Mouse (Mus musculus) midbrain, embryonic 12.5 days (tissue): ENCODE measurements around the gene Wapl. TPM values are rescaled to one million over a fixed set of nuclear protein-coding genes. Genes with fewer than 3 reads are reported as not detected.

ENCODE experiments used
- ATAC-seq: fragments of 200-750 bp; cut with Nextera tagmentation; 2 replicates; pipeline ENCODE4 v1.8.0; 2017; ENCODE audit warnings: low read depth, moderate TSS enrichment, moderate library complexity; ENCODE audit not compliant: low FRiP score
- H3K27ac ChIP-seq: fragments of 300-500 bp; sonication (generic); replicated peaks from 2 replicates; pipeline ENCODE4 v1.5.1; 2016; ENCODE audit warnings: mild to moderate bottlenecking
- H3K27me3 ChIP-seq: fragments of 300-500 bp; sonication (generic); 2 replicates; pipeline ENCODE4 v1.6.1; 2016; ENCODE audit warnings: mild to moderate bottlenecking
- H3K36me3 ChIP-seq: fragments of 300-500 bp; sonication (generic); 2 replicates; pipeline ENCODE4 v1.6.1; 2016
- H3K4me1 ChIP-seq: fragments of 300-500 bp; sonication (generic); 2 replicates; pipeline ENCODE4 v1.6.1; 2016
- H3K4me2 ChIP-seq: fragments of 300-500 bp; sonication (generic); replicated peaks from 2 replicates; pipeline ENCODE4 v1.6.1; 2016; ENCODE audit warnings: mild to moderate bottlenecking, moderate library complexity
- H3K4me3 ChIP-seq: fragments of 300-500 bp; sonication (generic); 2 replicates; pipeline ENCODE4 v1.5.1; 2016; ENCODE audit warnings: mild to moderate bottlenecking
- H3K9ac ChIP-seq: fragments of 300-500 bp; sonication (generic); replicated peaks from 2 replicates; pipeline ENCODE4 v1.6.1; 2016; ENCODE audit warnings: mild to moderate bottlenecking, moderate library complexity
- H3K9me3 ChIP-seq: fragments of 300-500 bp; sonication (generic); 2 replicates; pipeline ENCODE4 v1.6.1; 2016; ENCODE audit warnings: mild to moderate bottlenecking
- WGBS: fragments of 180-500 bp; shearing (Covaris S2); methylation state at CpG from one replicate; pipeline ENCODE4 v1.1.7; 2016; 5-methylcytosine and 5-hydroxymethylcytosine counted together
- polyA plus RNA-seq: library from polyadenylated mRNA; unstranded; fragments of >200 nt; fragmentation: Nextera tagmentation; extraction: Ambion mirVana; gene quantifications from 2 replicates; pipeline ENCODE4 v1.2.1, GENCODE M21; 2016

Gene Wapl
- polyA plus RNA-seq, 1 experiment from 2014 or later = 34.4 TPM

- peaks cover 62% of the 10 kb centered on the region for H3K27me3 ChIP-seq
- H3K4me1 ChIP-seq = peaks cover 15% of the 10 kb centered on the region
- WGBS = under 1% methylated on average over 39 of the region's 39 CpGs
- no peak overlapping the region for H3K27ac ChIP-seq
- H3K9me3 ChIP-seq = no peaks in the 10 kb centered on the region
- H3K4me3 ChIP-seq = peak overlapping the region; percentile 49
- H3K9ac ChIP-seq = peak overlapping the region; percentile 52
- ATAC-seq = peak; percentile 36
- H3K4me2 ChIP-seq = peak overlapping the region; percentile 88
- H3K36me3 ChIP-seq = no peaks in the 10 kb centered on the region
Measured at GRCm38 (mm10) chr14:34661621-34662477, 11.9 kb upstream of the Wapl start.

GRCm38 (mm10) chr14:34662478-34662826, 11.3 kb upstream of the Wapl start:
- Histone ChIP-seq H3K27me3 (peaks cover 62% of the 10 kb centered on the region), H3K27ac (no peak overlapping the region), H3K36me3 (no peaks in the 10 kb centered on the region), H3K4me3 (peak overlapping the region; percentile 49), H3K4me1 (peaks cover 15% of the 10 kb centered on the region), H3K4me2 (peak overlapping the region; percentile 88), H3K9ac (peak overlapping the region; percentile 52; the same call in 1 of the 2 replicates), H3K9me3 (no peaks in the 10 kb centered on the region)
- 4% methylated on average over 4 of the region's 4 CpGs for WGBS
- ATAC-seq = no peak

- Histone ChIP-seq H3K27ac (no peak overlapping the region), H3K4me2 (no peak overlapping the region), H3K9me3 (no peaks in the 10 kb centered on the region), H3K27me3 (peaks cover 62% of the 10 kb centered on the region), H3K4me1 (peaks cover 15% of the 10 kb centered on the region), H3K9ac (no peak overlapping the region), H3K4me3 (no peak overlapping the region), H3K36me3 (no peaks in the 10 kb centered on the region)
- no peak for ATAC-seq
- 77% methylated on average over 1 of the region's 1 CpGs for WGBS
Measured at GRCm38 (mm10) chr14:34663381-34663780, 10.3 kb upstream of the Wapl start.

- 61% methylated on average over 3 of the region's 3 CpGs for WGBS
- Histone ChIP-seq H3K27me3 (peaks cover 7% of the 10 kb centered on the region), H3K9me3 (no peaks in the 10 kb centered on the region), H3K36me3 (no peaks in the 10 kb centered on the region), H3K4me1 (no peaks in the 10 kb centered on the region), H3K4me2 (no peak overlapping the region), H3K27ac (no peak overlapping the region), H3K9ac (no peak overlapping the region), H3K4me3 (no peak overlapping the region)
- no peak for ATAC-seq
Measured at GRCm38 (mm10) chr14:34669082-34669481, 4.6 kb upstream of the Wapl start.

GRCm38 (mm10) chr14:34670256-34670655, 3.5 kb upstream of the Wapl start:
- Histone ChIP-seq H3K4me1 (peaks cover 6% of the 10 kb centered on the region), H3K36me3 (no peaks in the 10 kb centered on the region), H3K4me2 (no peak overlapping the region), H3K9ac (no peak overlapping the region), H3K27me3 (peaks cover 2% of the 10 kb centered on the region; the same call in 1 of the 2 replicates), H3K4me3 (no peak overlapping the region), H3K27ac (no peak overlapping the region), H3K9me3 (no peaks in the 10 kb centered on the region)
- no peak for ATAC-seq
- WGBS = 63% methylated on average over 2 of the region's 2 CpGs

- peak overlapping the region; percentile 97 for H3K9ac ChIP-seq
- H3K4me3 ChIP-seq = peak overlapping the region; percentile 98
- no peaks in the 10 kb centered on the region for H3K9me3 ChIP-seq
- WGBS = under 1% methylated on average over 49 of the region's 52 CpGs
- H3K4me2 ChIP-seq = peak overlapping the region; percentile 75
- peaks cover 9% of the 10 kb centered on the region for H3K4me1 ChIP-seq
- no peak for ATAC-seq
- H3K36me3 ChIP-seq = 0 out of 2 replicates have a peak, but pooled peaks cover 6% of the 10 kb centered on the region
- H3K27ac ChIP-seq = peak overlapping the region; percentile 95
- no peaks in the 10 kb centered on the region for H3K27me3 ChIP-seq
Measured at GRCm38 (mm10) chr14:34674229-34674791, 582 bp downstream of the Wapl start.

- Histone ChIP-seq H3K36me3 (0 out of 2 replicates have a peak, but pooled peaks cover 6% of the 10 kb centered on the region), H3K27ac (peak overlapping the region; percentile 95), H3K9me3 (no peaks in the 10 kb centered on the region), H3K4me2 (peak overlapping the region; percentile 75), H3K4me1 (peaks cover 9% of the 10 kb centered on the region), H3K4me3 (peak overlapping the region; percentile 98), H3K9ac (peak overlapping the region; percentile 97), H3K27me3 (no peaks in the 10 kb centered on the region)
- ATAC-seq = no peak
- 35% methylated on average over 9 of the region's 9 CpGs for WGBS
Measured at GRCm38 (mm10) chr14:34674932-34675331, 1.2 kb downstream of the Wapl start.

- H3K4me3 ChIP-seq = no peak overlapping the region
- peaks cover 9% of the 10 kb centered on the region for H3K4me1 ChIP-seq
- H3K9me3 ChIP-seq = no peaks in the 10 kb centered on the region
- no peak for ATAC-seq
- H3K27ac ChIP-seq = no peak overlapping the region
- WGBS = 81% methylated on average over 5 of the region's 5 CpGs
- no peak overlapping the region for H3K9ac ChIP-seq
- no peaks in the 10 kb centered on the region for H3K27me3 ChIP-seq
- 0 out of 2 replicates have a peak, but pooled peaks cover 6% of the 10 kb centered on the region for H3K36me3 ChIP-seq
- peak overlapping the region; percentile 33 for H3K4me2 ChIP-seq
Measured at GRCm38 (mm10) chr14:34675347-34675865, 1.7 kb downstream of the Wapl start.

- Histone ChIP-seq H3K36me3 (peaks cover 20% of the 10 kb centered on the region; the same call in 1 of the 2 replicates), H3K4me2 (no peak overlapping the region), H3K27ac (no peak overlapping the region), H3K27me3 (no peaks in the 10 kb centered on the region), H3K4me3 (no peak overlapping the region), H3K4me1 (no peaks in the 10 kb centered on the region), H3K9ac (no peak overlapping the region), H3K9me3 (no peaks in the 10 kb centered on the region)
- no peak for ATAC-seq
- 85% methylated on average over 2 of the region's 2 CpGs for WGBS
Measured at GRCm38 (mm10) chr14:34680815-34681214, 7.1 kb downstream of the Wapl start.

GRCm38 (mm10) chr14:34684989-34685388, 11.3 kb downstream of the Wapl start:
- Histone ChIP-seq H3K4me3 (no peak overlapping the region), H3K27me3 (no peaks in the 10 kb centered on the region), H3K36me3 (peaks cover 14% of the 10 kb centered on the region; the same call in 1 of the 2 replicates), H3K4me2 (no peak overlapping the region), H3K27ac (no peak overlapping the region), H3K4me1 (no peaks in the 10 kb centered on the region), H3K9me3 (no peaks in the 10 kb centered on the region), H3K9ac (no peak overlapping the region)
- no peak for ATAC-seq

- Histone ChIP-seq H3K27me3 (no peaks in the 10 kb centered on the region), H3K9ac (no peak overlapping the region), H3K9me3 (no peaks in the 10 kb centered on the region), H3K4me3 (no peak overlapping the region), H3K36me3 (peaks cover 33% of the 10 kb centered on the region), H3K4me1 (no peaks in the 10 kb centered on the region), H3K4me2 (no peak overlapping the region), H3K27ac (no peak overlapping the region)
- no peak for ATAC-seq
- 95% methylated on average over 4 of the region's 4 CpGs for WGBS
Measured at GRCm38 (mm10) chr14:34693970-34694369, 20.2 kb downstream of the Wapl start.

GRCm38 (mm10) chr14:34697376-34697775, 23.6 kb downstream of the Wapl start:
- H3K27ac ChIP-seq = no peak overlapping the region
- 88% methylated on average over 1 of the region's 1 CpGs for WGBS
- no peak overlapping the region for H3K9ac ChIP-seq
- peaks cover 25% of the 10 kb centered on the region for H3K36me3 ChIP-seq
- H3K4me3 ChIP-seq = no peak overlapping the region
- ATAC-seq = no peak
- no peak overlapping the region for H3K4me2 ChIP-seq
- no peaks in the 10 kb centered on the region for H3K9me3 ChIP-seq
- H3K27me3 ChIP-seq = no peaks in the 10 kb centered on the region
- H3K4me1 ChIP-seq = no peaks in the 10 kb centered on the region
